Mouse (Mus musculus): ENCODE measurements around the gene Krt222. TPM values are rescaled to one million over a fixed set of nuclear protein-coding genes. Genes with fewer than 3 reads are reported as not detected.
A peak's percentile ranks its signal among the peaks of the same experiment; 100 is the strongest.

Gene Krt222
- total and polyA plus RNA-seq, 3 experiments = 6.8 to 31.0 (median 26.9) TPM

DNA sequence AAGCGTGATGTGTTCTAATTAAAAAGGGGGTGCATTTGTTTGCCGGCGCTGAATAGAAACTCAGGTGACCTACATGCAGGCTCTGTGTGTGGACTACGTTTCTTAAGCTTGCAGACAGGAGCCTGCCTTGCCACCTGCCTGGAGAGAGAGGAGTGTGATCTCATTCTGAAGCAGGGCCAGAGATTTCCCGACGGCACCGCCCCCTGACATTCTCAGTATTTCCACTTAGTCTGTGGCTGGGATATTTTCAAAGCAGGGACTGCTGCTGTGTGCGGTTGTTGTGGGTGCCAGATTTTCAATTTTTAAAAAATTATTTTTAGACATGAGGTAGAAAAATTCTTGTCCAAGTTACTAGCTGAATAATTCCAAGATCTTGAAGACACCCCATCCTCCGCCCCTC lies 21.3 kb upstream of the Krt222 start:
- H3K27me3 ChIP-seq (ENCODE audit: control insufficient read depth, insufficient read depth, low read length) = no peaks in the 10 kb centered on the region
- peak in 1 of 2 experiments; percentile 19 for DNase-seq
- no peaks in the 10 kb centered on the region for H3K79me2 ChIP-seq (replicated peaks; ENCODE audit: control insufficient read depth, insufficient read depth, low read length)
- WGBS = 42% methylated on average over 9 of the region's 9 CpGs
- peak overlapping the region; percentile 29; the same call in 1 of the 2 replicates for H3K27ac ChIP-seq
- intact Hi-C loops (cut with DNase I) = no loop called here
- no peaks in the 10 kb centered on the region for H3K36me3 ChIP-seq (ENCODE audit: control insufficient read depth, insufficient read depth, low read length)
- H3K9ac ChIP-seq (ENCODE audit: low read depth, low read length) = no peak overlapping the region
- H3K4me1 ChIP-seq (ENCODE audit: control insufficient read depth, insufficient read depth, low read length) = no peaks in the 10 kb centered on the region
- TF ChIP-seq POLR2A (IDR thresholded peaks at IDR 0.05; ENCODE audit: insufficient read depth, low read depth, low read length) (no peak), EP300 (IDR thresholded peaks at IDR 0.05; ENCODE audit: insufficient read depth, low read depth, low read length) (no peak), CTCF (IDR thresholded peaks at IDR 0.05) (no peak)
- H3K4me3 ChIP-seq = no peak overlapping the region

DNA sequence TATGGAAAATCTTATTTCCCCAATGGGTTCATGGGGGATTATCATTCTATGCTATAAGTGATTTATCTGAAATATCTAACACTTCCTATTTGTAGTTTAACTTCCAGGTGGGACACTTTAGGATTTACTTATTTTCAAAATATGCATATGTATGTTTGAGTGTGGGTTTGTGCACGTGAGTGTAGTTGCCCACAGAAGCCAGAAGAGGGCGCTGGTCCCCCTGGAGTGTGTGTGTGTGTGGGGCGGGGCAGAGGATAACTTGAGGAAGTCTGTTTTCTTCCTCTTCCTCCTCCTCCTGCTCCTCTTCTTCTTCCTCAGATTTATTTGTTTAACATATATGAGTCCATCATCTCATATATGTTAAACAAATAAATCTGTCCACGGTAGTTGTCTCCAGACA lies 12.3 kb upstream of the Krt222 start:
- H3K27me3 ChIP-seq (ENCODE audit: control insufficient read depth, insufficient read depth, low read length) = no peaks in the 10 kb centered on the region
- TF ChIP-seq CTCF (IDR thresholded peaks at IDR 0.05) (peak; percentile 29), EP300 (IDR thresholded peaks at IDR 0.05; ENCODE audit: insufficient read depth, low read depth, low read length) (no peak), POLR2A (IDR thresholded peaks at IDR 0.05; ENCODE audit: insufficient read depth, low read depth, low read length) (no peak)
- no peak for DNase-seq
- 77% methylated on average over 4 of the region's 4 CpGs for WGBS
- no peaks in the 10 kb centered on the region for H3K36me3 ChIP-seq (ENCODE audit: control insufficient read depth, insufficient read depth, low read length)
- no peaks in the 10 kb centered on the region for H3K4me1 ChIP-seq (ENCODE audit: control insufficient read depth, insufficient read depth, low read length)
- no peaks in the 10 kb centered on the region for H3K79me2 ChIP-seq (replicated peaks; ENCODE audit: control insufficient read depth, insufficient read depth, low read length)
- no peak overlapping the region for H3K27ac ChIP-seq
- H3K4me3 ChIP-seq = no peak overlapping the region
- H3K9ac ChIP-seq (ENCODE audit: low read depth, low read length) = no peak overlapping the region
- intact Hi-C loops (cut with DNase I) = no loop called here

DNA sequence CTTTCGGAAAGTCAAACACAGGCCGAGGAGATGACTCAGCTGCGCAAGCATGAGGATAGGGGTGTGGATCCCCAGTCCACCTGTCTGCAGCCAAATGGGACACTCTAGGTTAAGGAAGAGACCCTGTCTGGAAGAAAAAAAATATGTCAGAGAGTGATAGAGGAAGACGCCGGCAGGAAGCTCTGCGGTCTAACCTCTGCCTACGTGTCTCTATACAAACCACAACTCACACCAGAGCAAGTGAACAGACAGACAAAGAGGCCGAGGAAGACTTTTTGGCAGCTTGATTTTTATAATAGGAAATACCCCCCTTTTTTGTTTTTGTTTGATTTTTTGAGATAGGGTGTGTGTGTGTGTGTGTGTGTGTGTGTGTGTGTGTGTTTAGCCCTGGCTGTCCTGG lies 11.4 kb upstream of the Krt222 start:
- Histone ChIP-seq H3K4me3 (no peak overlapping the region), H3K9ac (ENCODE audit: low read depth, low read length) (no peak overlapping the region), H3K27me3 (ENCODE audit: control insufficient read depth, insufficient read depth, low read length) (no peaks in the 10 kb centered on the region), H3K4me1 (ENCODE audit: control insufficient read depth, insufficient read depth, low read length) (no peaks in the 10 kb centered on the region), H3K36me3 (ENCODE audit: control insufficient read depth, insufficient read depth, low read length) (no peaks in the 10 kb centered on the region), H3K27ac (no peak overlapping the region), H3K79me2 (replicated peaks; ENCODE audit: control insufficient read depth, insufficient read depth, low read length) (no peaks in the 10 kb centered on the region)
- intact Hi-C loops (cut with DNase I) = no loop called here
- 90% methylated on average over 8 of the region's 8 CpGs for WGBS
- TF ChIP-seq CTCF (IDR thresholded peaks at IDR 0.05) (no peak), EP300 (IDR thresholded peaks at IDR 0.05; ENCODE audit: insufficient read depth, low read depth, low read length) (no peak), POLR2A (IDR thresholded peaks at IDR 0.05; ENCODE audit: insufficient read depth, low read depth, low read length) (no peak)
- DNase-seq = no peak

DNA sequence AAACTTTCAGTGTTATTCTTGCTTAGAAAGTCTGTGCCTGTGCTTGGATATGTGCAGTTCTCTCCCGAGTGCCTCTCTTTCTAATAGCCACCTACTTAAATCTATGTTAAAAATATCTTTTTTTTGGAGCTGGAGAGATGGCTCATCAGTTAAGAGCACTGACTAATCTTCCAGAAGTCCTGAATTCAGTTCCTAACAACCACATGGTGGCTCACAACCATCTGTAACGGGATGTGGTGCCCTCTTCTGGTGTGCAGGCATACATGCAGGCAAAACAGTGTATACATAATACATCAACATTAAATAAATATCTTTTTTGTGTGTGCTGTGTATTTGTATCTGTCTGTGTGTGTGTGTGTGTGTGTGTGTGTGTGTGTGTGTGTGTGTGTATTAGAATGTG lies 10.0 kb upstream of the Krt222 start:
- no peak for DNase-seq
- intact Hi-C loops (cut with DNase I) = no loop called here
- Histone ChIP-seq H3K4me1 (ENCODE audit: control insufficient read depth, insufficient read depth, low read length) (no peaks in the 10 kb centered on the region), H3K79me2 (replicated peaks; ENCODE audit: control insufficient read depth, insufficient read depth, low read length) (no peaks in the 10 kb centered on the region), H3K36me3 (ENCODE audit: control insufficient read depth, insufficient read depth, low read length) (no peaks in the 10 kb centered on the region), H3K27me3 (ENCODE audit: control insufficient read depth, insufficient read depth, low read length) (no peaks in the 10 kb centered on the region), H3K4me3 (no peak overlapping the region), H3K27ac (no peak overlapping the region), H3K9ac (ENCODE audit: low read depth, low read length) (no peak overlapping the region)
- 53% methylated on average over 2 of the region's 2 CpGs for WGBS
- TF ChIP-seq EP300 (IDR thresholded peaks at IDR 0.05; ENCODE audit: insufficient read depth, low read depth, low read length) = no peak
- TF ChIP-seq POLR2A (IDR thresholded peaks at IDR 0.05; ENCODE audit: insufficient read depth, low read depth, low read length) = no peak
- TF ChIP-seq CTCF (IDR thresholded peaks at IDR 0.05) = no peak

DNA sequence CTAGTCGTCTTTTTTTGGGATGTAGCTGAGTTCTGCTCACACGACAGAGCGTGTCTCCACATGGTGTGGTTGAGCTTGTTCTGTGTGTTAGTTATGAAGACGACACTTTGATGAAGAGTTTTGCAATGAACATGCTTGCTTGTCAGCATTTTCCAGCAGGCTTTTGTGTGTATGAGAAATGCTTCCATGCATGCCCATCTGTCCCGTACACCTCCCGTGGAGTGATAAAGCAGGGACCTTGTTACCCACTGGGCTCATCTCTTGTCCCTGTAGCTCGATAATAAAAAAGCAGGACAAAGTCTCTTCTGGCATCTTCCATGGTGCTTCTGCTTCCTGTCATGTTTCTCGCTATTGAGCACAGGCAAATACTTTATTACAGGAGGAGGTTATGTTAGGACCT lies 8.8 kb upstream of the Krt222 start:
- H3K36me3 ChIP-seq (ENCODE audit: control insufficient read depth, insufficient read depth, low read length) = no peaks in the 10 kb centered on the region
- no peak for TF ChIP-seq CTCF (IDR thresholded peaks at IDR 0.05)
- TF ChIP-seq POLR2A (IDR thresholded peaks at IDR 0.05; ENCODE audit: insufficient read depth, low read depth, low read length) = no peak
- no peak for TF ChIP-seq EP300 (IDR thresholded peaks at IDR 0.05; ENCODE audit: insufficient read depth, low read depth, low read length)
- H3K79me2 ChIP-seq (replicated peaks; ENCODE audit: control insufficient read depth, insufficient read depth, low read length) = no peaks in the 10 kb centered on the region
- no peak overlapping the region for H3K27ac ChIP-seq
- H3K9ac ChIP-seq (ENCODE audit: low read depth, low read length) = no peak overlapping the region
- no peak overlapping the region for H3K4me3 ChIP-seq
- no peaks in the 10 kb centered on the region for H3K27me3 ChIP-seq (ENCODE audit: control insufficient read depth, insufficient read depth, low read length)
- H3K4me1 ChIP-seq (ENCODE audit: control insufficient read depth, insufficient read depth, low read length) = no peaks in the 10 kb centered on the region
- intact Hi-C loops (cut with DNase I) = no loop called here
- 64% methylated on average over 8 of the region's 8 CpGs for WGBS
- no peak for DNase-seq

DNA sequence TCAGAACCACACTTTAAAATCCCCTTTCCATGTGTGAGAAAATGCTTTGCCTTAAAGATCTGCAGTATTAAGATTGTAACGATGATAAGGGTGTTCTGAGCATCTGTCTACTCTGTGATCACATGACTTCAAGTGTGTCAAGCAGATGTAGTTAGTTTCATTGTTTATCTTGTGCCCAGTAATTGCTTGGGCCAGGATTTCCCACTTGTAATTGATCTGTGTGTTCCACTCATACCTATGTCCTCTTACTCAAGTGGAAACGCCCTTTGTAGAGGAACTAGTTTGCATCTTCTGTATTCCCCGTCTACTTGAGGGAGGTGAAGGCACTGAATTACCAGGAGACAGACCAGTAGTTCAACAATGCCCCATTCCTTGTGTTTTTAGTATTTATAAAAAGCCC lies 6.8 kb upstream of the Krt222 start:
- 56% methylated on average over 3 of the region's 3 CpGs for WGBS
- intact Hi-C loops (cut with DNase I) = no loop called here
- no peak for TF ChIP-seq POLR2A (IDR thresholded peaks at IDR 0.05; ENCODE audit: insufficient read depth, low read depth, low read length)
- TF ChIP-seq CTCF (IDR thresholded peaks at IDR 0.05) = no peak
- no peak for TF ChIP-seq EP300 (IDR thresholded peaks at IDR 0.05; ENCODE audit: insufficient read depth, low read depth, low read length)

More for the DNA sequence above, 6.8 kb upstream of the Krt222 start:
- no peak for DNase-seq
- H3K79me2 ChIP-seq (replicated peaks; ENCODE audit: control insufficient read depth, insufficient read depth, low read length) = no peaks in the 10 kb centered on the region
- no peaks in the 10 kb centered on the region for H3K27me3 ChIP-seq (ENCODE audit: control insufficient read depth, insufficient read depth, low read length)
- H3K4me3 ChIP-seq = no peak overlapping the region
- H3K27ac ChIP-seq = no peak overlapping the region
- H3K4me1 ChIP-seq (ENCODE audit: control insufficient read depth, insufficient read depth, low read length) = no peaks in the 10 kb centered on the region
- no peaks in the 10 kb centered on the region for H3K36me3 ChIP-seq (ENCODE audit: control insufficient read depth, insufficient read depth, low read length)
- no peak overlapping the region for H3K9ac ChIP-seq (ENCODE audit: low read depth, low read length)

All from heart, adult 2 months (tissue).